Mouse (Mus musculus) right cerebral cortex, postnatal 4 days (tissue): ENCODE measurements around the gene Fcer1g.

Source experiments
- DNase-seq: peaks from one replicate; pipeline ENCODE4 v3.0.0-alpha.2; 2022

Gene Fcer1g

DNA sequence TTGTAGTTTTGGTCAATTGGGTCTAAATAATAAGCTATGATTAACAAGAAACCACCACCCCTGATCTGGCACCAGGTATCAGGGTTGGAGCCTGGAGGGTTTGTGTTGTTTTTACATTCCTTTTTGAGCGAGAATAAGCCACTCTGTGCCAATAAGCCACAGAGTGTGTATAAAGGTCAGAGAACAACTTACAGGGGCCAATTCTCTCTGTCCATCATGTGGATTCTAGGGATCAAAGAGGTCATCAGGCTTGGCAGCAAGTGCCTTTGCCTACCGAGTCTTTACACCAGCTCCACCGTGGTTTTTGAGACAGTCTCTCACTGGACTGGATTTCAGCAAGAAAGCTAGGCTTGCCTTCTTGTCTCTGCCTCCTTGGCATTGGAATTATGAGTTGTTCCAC lies 21.3 kb downstream of the Fcer1g start:
- DNase-seq = no peak

- DNase-seq = no peak
Observed at GRCm38 (mm10) chr1:171209409-171209808, 24.8 kb downstream of the Fcer1g start.

DNA sequence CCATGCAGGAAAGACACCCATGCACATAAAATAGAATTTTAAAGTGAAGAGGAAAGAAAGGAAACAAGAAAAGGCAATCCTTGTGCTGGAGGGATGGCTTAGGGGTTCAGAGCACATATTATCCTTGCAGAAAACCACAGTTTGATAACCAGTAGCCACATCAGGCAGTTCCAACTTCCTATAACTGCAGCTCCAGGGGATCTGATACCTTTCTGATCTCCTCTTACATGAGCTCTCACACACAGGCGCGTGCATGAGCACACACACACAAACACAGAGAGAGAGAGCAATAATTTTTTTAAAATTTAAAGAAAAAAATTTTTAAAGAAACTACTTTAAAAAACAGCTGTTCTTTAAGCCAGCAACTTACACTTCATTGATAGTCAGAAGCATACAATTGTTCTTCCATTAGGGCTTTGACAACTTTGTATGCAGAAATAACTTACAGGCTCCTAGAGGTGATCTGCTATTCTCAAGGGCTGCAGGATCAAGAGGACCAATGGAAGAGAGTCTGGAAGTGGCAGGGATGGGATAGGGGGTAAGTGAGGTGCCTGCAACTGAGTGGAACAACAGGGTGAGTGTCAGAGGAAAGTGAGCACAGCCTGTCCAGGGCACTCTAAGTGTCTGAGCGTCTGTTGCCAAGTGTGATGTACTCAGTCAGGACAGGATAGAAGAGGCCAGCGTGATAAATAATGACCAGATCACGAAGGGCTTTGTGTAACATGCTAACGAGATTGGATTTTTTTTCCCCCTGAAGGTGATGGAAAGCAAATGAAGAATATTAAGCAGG lies 28.3 kb downstream of the Fcer1g start:
- no peak for DNase-seq

DNA sequence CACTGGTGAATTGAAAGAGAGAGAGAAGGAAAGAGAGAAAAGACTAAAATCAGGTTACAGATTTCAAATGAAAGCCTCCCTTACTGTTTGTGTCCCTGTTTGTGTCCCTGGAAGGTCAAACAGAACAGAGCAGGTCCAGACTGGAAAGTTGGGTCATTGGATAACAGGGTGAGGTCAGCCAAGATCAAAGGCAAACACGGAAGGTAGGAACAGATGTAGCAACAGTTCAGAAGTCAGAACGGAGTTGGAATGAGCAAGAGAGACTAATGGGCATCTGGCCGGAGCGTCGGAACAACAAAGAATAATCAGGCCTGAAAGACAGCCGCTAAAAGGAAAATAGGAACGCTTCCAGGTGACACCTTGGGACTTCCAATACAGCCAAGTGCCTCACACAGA lies 29.9 kb downstream of the Fcer1g start:
- no peak for DNase-seq

GRCm38 (mm10) chr1:171203471-171204248 lies 30.5 kb downstream of the Fcer1g start:
- no peak for DNase-seq

DNA sequence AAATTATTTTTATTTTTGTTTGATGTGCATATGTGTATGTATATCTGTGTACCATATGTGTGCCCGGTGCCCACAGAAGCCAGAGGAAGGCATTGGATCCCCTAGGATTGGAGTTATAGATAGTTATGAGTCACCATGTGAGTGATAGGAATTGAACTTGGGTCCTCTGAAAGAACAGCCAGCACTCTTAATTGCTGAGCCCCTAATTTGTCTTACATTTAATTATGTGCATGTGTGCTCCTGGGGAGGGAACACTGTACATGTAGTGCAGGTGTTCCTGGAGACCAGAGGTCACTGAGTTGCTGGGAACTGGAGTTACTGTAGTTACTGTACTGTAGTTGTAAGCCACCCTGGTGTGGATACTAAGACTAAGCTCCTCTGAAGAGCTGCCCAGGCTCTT lies 33.4 kb downstream of the Fcer1g start:
- DNase-seq = no peak

- no peak for DNase-seq
Observed at GRCm38 (mm10) chr1:171199532-171199931, 34.6 kb downstream of the Fcer1g start.

DNA sequence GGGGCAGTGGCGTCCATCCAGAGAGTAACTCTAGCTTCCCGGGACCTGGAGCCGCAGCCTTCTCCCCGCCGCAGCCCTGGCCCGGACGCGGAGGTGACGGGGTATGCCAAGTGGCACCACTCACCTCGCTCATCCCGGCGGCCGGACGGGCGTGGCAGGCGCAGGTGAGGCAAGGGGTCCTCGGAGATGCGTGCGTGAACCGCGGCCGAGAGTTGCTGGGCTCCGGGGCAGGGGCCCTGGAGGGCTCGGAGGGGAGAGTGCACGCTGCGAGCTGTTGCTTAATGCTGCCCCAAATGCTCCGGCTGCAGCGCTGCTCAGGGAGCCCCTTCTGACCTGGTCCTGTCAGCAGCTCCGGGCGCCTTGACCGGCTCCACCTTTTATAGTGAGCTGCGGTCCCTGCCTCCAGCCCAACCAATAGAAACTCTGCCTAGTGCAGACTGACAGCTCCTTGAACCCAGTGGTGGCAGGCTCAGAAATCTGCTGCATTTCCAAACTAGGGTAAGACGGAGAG lies 38.2 kb downstream of the Fcer1g start, which contains the start of gene Pcp4l1:
Gene Pcp4l1, minus strand, starts transcription at position 382 of the 511 bp plus-strand sequence.
- peak; percentile 47 for DNase-seq

- DNase-seq = no peak
Observed at GRCm38 (mm10) chr1:171195046-171195822, 38.9 kb downstream of the Fcer1g start.

GRCm38 (mm10) chr1:171193911-171194830 lies 40.0 kb downstream of the Fcer1g start:
- DNase-seq = no peak

- DNase-seq = no peak
Observed at GRCm38 (mm10) chr1:171193093-171193840, 40.9 kb downstream of the Fcer1g start.

GRCm38 (mm10) chr1:171192283-171192682 lies 41.9 kb downstream of the Fcer1g start:
- no peak for DNase-seq

GRCm38 (mm10) chr1:171190832-171191231 lies 43.3 kb downstream of the Fcer1g start:
- DNase-seq = no peak

DNA sequence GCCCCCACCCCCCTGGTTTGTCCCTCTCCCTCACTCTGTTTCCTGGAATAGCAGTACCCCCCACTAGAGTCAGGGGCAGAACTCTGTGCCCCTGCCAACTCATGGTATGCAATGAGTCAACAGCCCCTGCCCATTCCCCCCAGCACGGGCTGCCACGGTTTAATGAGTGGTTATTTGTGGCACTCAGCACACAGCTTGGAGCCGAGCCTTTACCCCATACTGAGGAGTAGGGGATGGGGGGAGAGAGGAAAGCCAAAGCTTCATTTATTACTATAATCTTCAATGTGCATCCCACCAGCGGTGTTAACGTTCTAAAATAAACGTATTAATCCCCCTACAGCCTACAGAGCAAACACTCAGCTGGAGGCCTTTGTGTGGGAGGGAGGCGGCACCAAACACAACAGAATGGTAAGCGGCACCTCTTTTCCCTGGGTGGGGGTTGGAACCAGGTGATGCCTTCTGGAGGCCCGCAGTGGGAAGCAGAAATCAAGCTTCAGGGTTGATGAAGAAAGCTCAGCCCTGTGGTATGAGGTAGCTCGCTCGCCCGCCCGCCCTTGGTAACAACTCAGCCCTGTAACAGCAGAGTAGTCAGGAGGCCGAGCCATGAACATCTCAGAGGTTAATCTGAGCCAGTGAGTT lies 44.6 kb downstream of the Fcer1g start:
- DNase-seq = no peak

DNA sequence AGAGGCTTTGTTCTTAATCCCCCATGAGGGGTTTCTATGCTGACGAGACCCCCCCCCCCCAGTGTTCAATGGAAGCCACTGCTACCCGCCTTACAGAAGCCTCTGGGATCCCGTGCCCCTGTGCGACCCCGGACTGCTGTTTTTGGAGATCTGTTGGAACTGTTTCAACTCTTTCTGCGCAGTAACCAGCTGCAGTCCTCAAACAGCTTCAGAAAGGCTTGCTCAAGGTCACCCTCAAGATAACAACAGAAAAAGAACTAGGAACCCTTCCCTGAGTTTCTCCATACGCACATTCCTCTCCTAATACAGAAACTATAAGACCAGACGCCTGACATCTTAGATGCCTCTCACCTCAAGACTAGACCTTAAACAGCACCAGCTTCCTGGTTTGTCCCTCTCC lies 45.1 kb downstream of the Fcer1g start:
- no peak for DNase-seq

DNA sequence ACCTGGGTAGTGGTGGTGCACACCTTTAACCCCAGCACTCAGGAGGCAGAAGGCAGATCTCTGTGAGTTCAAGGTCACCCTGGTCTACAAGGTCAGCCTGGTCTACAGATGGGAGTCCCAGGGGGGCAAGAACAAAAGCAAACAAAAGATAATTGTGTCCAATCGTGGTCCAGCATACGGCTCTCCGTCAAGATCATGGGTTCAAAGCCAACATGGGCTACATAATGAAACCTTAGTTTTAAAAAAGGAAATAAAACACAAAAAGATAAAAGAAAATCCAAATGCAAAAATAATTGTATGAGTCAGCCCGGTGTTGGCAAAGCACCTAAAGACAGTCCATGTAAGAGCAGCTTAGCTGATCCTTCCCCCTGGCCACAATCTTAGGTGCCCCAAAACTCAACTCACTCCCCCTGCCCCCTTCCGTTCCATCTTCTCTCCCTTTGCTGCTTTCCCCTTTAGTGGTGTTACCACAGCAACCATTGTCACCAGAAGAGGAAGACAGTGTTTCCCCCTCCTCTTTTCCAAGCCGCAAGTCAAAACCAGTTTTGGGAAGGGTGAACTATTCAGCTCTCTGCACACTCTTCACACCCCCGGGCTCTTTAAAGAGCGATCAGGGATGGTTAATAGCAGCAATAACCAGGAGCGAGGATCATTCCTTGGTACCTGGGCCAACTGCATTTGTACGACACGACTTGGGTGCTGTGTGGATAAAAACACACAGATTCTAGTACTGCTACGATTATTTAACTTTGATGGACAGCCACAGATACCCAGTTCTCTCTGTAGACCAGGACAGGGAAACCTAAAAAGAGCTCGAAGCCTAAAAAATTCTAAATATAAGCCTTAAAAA lies 46.1 kb downstream of the Fcer1g start:
- no peak for DNase-seq

DNA sequence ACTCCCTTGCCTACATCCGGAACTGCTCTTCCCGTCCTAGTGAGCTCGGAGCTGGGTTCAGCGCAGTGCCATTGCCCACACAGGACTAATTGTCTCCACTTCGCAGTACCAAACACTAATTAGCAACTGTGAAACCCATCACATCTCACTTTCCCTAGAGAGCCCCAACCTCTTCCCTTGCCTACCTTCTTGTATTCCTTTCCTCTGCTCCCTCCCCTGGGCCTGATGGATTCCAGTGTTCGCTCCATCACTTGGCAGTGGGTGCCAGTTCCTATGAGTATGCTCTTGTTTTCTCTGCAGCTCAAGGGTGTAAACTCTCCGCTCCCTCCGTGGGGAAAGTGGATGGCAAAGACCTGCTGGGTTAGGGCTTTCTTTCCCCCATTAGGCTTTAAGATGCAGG lies 48.5 kb downstream of the Fcer1g start:
- DNase-seq = no peak

DNA sequence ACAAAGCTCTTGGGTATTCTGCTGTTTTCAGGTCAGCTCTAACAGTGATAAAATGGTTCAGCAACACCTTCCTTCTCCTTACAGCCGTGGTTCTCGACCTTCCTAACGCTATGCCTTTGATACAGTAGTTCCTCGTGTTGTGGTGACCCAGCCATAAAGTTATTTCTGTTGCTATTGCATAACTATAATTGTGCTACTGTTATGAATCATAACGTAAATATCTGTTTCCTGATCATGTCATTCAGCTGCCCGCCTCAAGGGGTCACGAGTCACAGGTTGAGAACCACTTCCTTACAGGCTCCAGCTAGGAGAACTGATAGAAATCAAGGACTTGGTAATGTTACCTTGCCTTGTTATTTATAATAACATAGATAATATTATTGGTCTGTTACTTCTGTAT lies 49.9 kb downstream of the Fcer1g start:
- DNase-seq = no peak

- no peak for DNase-seq
Observed at GRCm38 (mm10) chr1:171183620-171184019, 50.5 kb downstream of the Fcer1g start.

DNA sequence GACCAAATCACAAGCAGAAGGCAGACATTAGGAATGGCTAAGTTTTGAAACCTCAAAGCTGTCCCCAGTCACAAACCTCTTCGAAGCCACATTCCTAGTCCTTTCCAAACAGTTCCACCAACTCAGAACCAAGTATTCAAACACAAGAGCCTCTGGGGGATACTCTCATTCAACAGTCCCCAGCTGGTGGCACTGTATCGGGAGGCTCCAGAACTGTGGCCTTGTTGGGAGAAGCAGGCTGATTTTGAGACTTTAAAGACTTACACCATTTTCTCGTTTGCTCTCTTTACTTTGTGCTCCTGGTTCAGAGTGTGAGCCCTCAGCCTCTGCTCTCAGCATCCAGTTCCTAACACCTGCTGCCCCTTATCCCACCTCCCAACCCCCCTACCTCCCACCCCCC lies 51.1 kb downstream of the Fcer1g start:
- DNase-seq = no peak
